Mouse (Mus musculus): Measurements from ENCODE around the gene Ppp1r12c. TPM values are rescaled to one million over a fixed set of nuclear protein-coding genes. Genes with fewer than 3 reads are reported as not detected.

The Ppp1r12c gene
- total and polyA plus RNA-seq, 3 experiments, result 64.2 to 153 TPM; not detected in 1

DNA sequence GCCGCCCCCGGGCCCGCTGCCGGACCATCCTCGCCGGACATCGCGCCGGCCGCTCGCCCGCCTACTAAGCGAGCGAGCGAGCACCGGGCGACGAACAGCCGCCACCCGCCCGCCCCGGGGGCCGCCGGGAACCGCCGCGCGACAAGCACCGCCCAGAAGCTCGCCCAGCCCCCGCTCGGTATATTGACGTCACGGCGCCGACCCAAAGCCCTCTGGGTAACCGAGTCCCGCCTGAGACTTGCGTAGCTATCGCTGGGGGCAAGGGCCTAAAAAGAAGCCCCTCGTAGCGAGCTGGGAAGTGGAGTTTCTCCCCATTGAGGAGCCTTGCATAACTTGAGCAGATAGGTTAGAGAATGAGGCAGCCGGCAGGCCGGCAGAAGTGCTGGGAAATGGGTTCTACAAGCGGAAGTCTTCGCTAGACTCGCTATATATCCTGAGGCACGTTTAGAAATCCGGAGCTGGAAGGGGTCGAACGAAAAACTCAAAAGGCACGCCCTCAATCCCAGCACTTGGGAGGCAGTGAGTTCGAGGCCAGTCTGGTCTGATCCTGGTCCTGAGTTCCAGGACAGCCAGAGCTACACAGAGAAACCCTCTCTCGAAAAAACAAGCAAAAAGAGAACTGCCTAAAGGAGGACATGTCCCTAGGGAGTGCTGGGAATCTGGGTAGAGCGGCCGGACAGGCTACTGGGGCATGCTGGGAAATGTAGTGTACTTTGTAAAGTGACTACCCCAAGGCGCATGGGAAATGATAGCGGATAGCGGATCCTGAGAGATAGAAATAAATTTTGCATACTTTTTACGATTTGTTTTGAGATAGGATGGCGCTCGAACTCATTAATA is at the start of gene Ppp1r12c (continued):
- TF ChIP-seq TCF12 (IDR thresholded peaks at IDR 0.05; ENCODE audit: low read depth, low read length), result peak; percentile 50
- TF ChIP-seq USF2 (IDR thresholded peaks at IDR 0.05; ENCODE audit: borderline replicate concordance in 1 of 2, insufficient read depth in 1 of 2, low read depth in 1 of 2, low read length in 2 of 2), result no peak
- TF ChIP-seq BHLHE40 (IDR thresholded peaks at IDR 0.05; ENCODE audit: borderline replicate concordance, low read depth, low read length), result peak; percentile 35; the same call in 1 of the 2 replicates
- TF ChIP-seq ELF1 (IDR thresholded peaks at IDR 0.05; ENCODE audit: low read depth, low read length), result peak; percentile 58

DNA sequence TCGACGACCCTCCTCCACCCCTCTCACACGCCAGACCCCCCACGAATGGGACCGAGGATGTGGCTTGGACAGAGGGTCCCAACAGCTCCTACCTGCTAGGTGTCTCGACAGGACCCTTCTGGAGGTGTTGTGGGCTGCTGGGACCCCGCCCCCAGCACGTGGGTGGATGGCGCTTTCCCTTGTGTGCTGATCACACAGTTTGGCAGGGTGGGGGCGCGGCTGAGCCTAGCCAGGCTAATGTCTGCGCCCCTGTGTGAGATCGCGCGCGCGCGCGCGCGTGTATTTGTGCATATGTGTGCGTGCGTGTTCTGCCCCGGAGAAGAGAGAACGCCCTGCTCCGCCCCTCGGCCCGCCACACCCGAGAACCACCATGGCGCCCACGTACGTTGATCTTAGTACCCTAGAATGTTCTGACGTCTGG is 45.8 kb upstream of the Ppp1r12c start, which contains the start of gene Syt5:
Gene Syt5, minus strand, starts transcription at position 321 of the 421 bp plus-strand sequence.
- Histone ChIP-seq H3K4me3 (ENCODE audit: control insufficient read depth in 1 of 2, insufficient read depth in 1 of 2, low read depth in 2 of 2, low read length in 2 of 2) (no peak within 1 kb of the TSS), H3K27me3 (ENCODE audit: control insufficient read depth in 1 of 2, insufficient read depth in 2 of 2, low read length in 2 of 2) (peaks cover 0 to 5% of the 10 kb centered on the region in 2 experiments; a peak in 2 of 4 replicates), H3K27ac (ENCODE audit: control insufficient read depth, low read depth, low read length) (no peak within 1 kb of the TSS), H3K36me3 (ENCODE audit: control insufficient read depth in 1 of 2, insufficient read depth in 2 of 2, low read length in 2 of 2) (no peaks in the 10 kb centered on the region), H3K4me1 (ENCODE audit: control insufficient read depth in 1 of 2, insufficient read depth in 2 of 2, low read length in 2 of 2) (no peaks in the 10 kb centered on the region), H3K79me2 (ENCODE audit: control insufficient read depth, insufficient read depth, low read length, poor library complexity) (no peaks in the 10 kb centered on the region), H3K9ac (ENCODE audit: control insufficient read depth, low read depth, low read length, poor library complexity, severe bottlenecking) (no peak within 1 kb of the TSS), H3K9me3 (replicated peaks; ENCODE audit: insufficient read depth, low read length) (no peaks in the 10 kb centered on the region)
- TF ChIP-seq MYB (IDR thresholded peaks at IDR 0.05; ENCODE audit: low read depth, low read length), result no peak
- no peak for TF ChIP-seq BHLHE40 (IDR thresholded peaks at IDR 0.05; ENCODE audit: borderline replicate concordance, low read depth, low read length)
- no peak for DNase-seq (ENCODE audit: low read depth, low spot score)

DNA sequence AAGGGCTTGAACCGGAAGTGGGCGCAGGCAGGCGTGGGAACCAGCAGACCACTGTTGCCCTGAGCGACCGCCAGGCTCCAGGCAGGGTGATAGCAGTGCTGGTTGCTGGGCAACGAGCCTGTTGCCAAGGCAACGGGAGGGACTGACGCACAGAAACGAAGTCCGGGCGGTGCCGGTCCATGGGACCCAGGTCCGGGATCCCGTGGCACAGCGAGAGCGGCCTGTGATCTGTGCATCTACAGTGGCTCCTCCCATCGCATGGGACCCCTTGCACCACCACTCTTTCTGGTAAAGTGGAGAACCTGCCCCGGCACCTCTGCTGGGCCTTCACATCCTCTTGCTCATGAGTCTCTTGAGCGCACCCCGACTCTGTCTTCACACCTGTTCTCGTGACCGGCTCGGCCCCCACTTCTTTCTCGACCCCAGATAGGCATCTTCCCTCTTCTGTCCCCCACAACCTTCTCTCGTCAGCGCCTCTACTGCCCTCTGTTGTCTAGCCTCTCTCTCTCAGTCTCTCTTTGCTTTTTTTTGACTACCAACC is 45.2 kb upstream of the Ppp1r12c start:
- Histone ChIP-seq H3K4me1 (ENCODE audit: control insufficient read depth in 1 of 2, insufficient read depth in 2 of 2, low read length in 2 of 2) (no peaks in the 10 kb centered on the region), H3K36me3 (ENCODE audit: control insufficient read depth in 1 of 2, insufficient read depth in 2 of 2, low read length in 2 of 2) (no peaks in the 10 kb centered on the region), H3K9me3 (replicated peaks; ENCODE audit: insufficient read depth, low read length) (no peaks in the 10 kb centered on the region), H3K27ac (ENCODE audit: control insufficient read depth, low read depth, low read length) (no peak overlapping the region), H3K79me2 (ENCODE audit: control insufficient read depth, insufficient read depth, low read length, poor library complexity) (no peaks in the 10 kb centered on the region), H3K4me3 (ENCODE audit: control insufficient read depth in 1 of 2, insufficient read depth in 1 of 2, low read depth in 2 of 2, low read length in 2 of 2) (no peak overlapping the region), H3K9ac (ENCODE audit: control insufficient read depth, low read depth, low read length, poor library complexity, severe bottlenecking) (no peak overlapping the region), H3K27me3 (ENCODE audit: control insufficient read depth in 1 of 2, insufficient read depth in 2 of 2, low read length in 2 of 2) (peaks cover 0 to 5% of the 10 kb centered on the region in 2 experiments; a peak in 2 of 4 replicates)
- no peak for DNase-seq (ENCODE audit: low read depth, low spot score)
- TF ChIP-seq TCF12 (IDR thresholded peaks at IDR 0.05; ENCODE audit: low read depth, low read length) (no peak), POLR2AphosphoS2 (IDR thresholded peaks at IDR 0.05; ENCODE audit: low read length) (no peak)

DNA sequence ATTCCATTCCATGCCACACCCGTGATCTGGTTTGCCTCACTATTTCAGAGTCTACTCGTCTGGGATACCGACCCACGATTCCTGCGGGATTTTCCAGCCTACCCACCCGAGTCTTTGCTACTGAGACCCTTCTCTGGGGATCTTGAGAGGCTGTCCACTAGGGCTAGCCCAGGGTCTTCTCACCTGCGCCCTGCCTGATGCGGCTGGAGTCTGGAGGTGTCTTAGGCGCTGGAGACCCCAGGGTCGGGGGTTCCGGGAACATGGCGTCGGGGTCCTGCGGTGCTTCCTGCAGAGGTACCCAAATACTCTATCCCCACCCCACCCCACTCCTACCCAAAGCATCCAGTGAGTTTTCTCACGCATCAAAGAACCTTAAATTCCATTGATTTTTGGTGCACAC is 44.6 kb upstream of the Ppp1r12c start:
- Histone ChIP-seq H3K79me2 (ENCODE audit: control insufficient read depth, insufficient read depth, low read length, poor library complexity) (no peaks in the 10 kb centered on the region), H3K9me3 (replicated peaks; ENCODE audit: insufficient read depth, low read length) (no peaks in the 10 kb centered on the region), H3K4me1 (ENCODE audit: control insufficient read depth in 1 of 2, insufficient read depth in 2 of 2, low read length in 2 of 2) (no peaks in the 10 kb centered on the region), H3K27me3 (ENCODE audit: control insufficient read depth in 1 of 2, insufficient read depth in 2 of 2, low read length in 2 of 2) (peaks cover 0 to 4% of the 10 kb centered on the region in 2 experiments; a peak in 2 of 4 replicates), H3K36me3 (ENCODE audit: control insufficient read depth in 1 of 2, insufficient read depth in 2 of 2, low read length in 2 of 2) (no peaks in the 10 kb centered on the region), H3K9ac (ENCODE audit: control insufficient read depth, low read depth, low read length, poor library complexity, severe bottlenecking) (no peak overlapping the region), H3K4me3 (ENCODE audit: control insufficient read depth in 1 of 2, insufficient read depth in 1 of 2, low read depth in 2 of 2, low read length in 2 of 2) (no peak overlapping the region), H3K27ac (ENCODE audit: control insufficient read depth, low read depth, low read length) (no peak overlapping the region)
- DNase-seq (ENCODE audit: low read depth, low spot score), result no peak
- TF ChIP-seq GABPA (IDR thresholded peaks at IDR 0.05; ENCODE audit: low read depth, low read length) (no peak), MAX (IDR thresholded peaks at IDR 0.05; ENCODE audit: low read length) (no peak), EP300 (IDR thresholded peaks at IDR 0.05; ENCODE audit: low read depth in 1 of 2, low read length in 2 of 2) (no peak), BHLHE40 (IDR thresholded peaks at IDR 0.05; ENCODE audit: borderline replicate concordance, low read depth, low read length) (no peak), NRF1 (IDR thresholded peaks at IDR 0.05; ENCODE audit: insufficient read depth, low read depth, low read length, poor library complexity, severe bottlenecking) (no peak), USF1 (IDR thresholded peaks at IDR 0.05; ENCODE audit: low read depth, low read length) (no peak), ETS1 (IDR thresholded peaks at IDR 0.05; ENCODE audit: low read depth, low read length) (no peak), RCOR1 (IDR thresholded peaks at IDR 0.05; ENCODE audit: low read depth, low read length) (no peak), CHD2 (IDR thresholded peaks at IDR 0.05; ENCODE audit: low read length) (no peak), MAZ (IDR thresholded peaks at IDR 0.05; ENCODE audit: low read depth, low read length) (no peak), GATA1 (IDR thresholded peaks at IDR 0.05; ENCODE audit: low read depth, low read length) (no peak), SMC3 (IDR thresholded peaks at IDR 0.05; ENCODE audit: low read depth, low read length) (no peak), MEF2A (IDR thresholded peaks at IDR 0.05; ENCODE audit: extremely low read depth, insufficient replicate concordance, low read depth, low read length, poor library complexity, severe bottlenecking) (no peak), MXI1 (IDR thresholded peaks at IDR 0.05; ENCODE audit: low read depth, low read length) (no peak), ZNF384 (IDR thresholded peaks at IDR 0.05; ENCODE audit: low read depth, low read length) (no peak)

Measured in MEL (cell line).